Mouse (Mus musculus): ENCODE measurements around the gene Akap13. TPM values are rescaled to one million over a fixed set of nuclear protein-coding genes. Genes with fewer than 3 reads are reported as not detected.

Gene Akap13
- polyA plus RNA-seq, 1 experiment from 2014 or later = 25.8 TPM

- no peak for ATAC-seq (ENCODE audit: low FRiP score, low read depth)
- Histone ChIP-seq H3K27ac (no peak overlapping the region), H3K27me3 (replicated peaks) (no peaks in the 10 kb centered on the region), H3K4me3 (no peak overlapping the region), H3K9ac (no peak overlapping the region), H3K4me1 (no peaks in the 10 kb centered on the region), H3K36me3 (no peaks in the 10 kb centered on the region), H3K4me2 (replicated peaks) (no peak overlapping the region), H3K9me3 (no peaks in the 10 kb centered on the region)
- 92% methylated on average over 4 of the region's 4 CpGs for WGBS
Observed at GRCm38 (mm10) chr7:75500793-75501192, 45.5 kb downstream of the Akap13 start.

DNA sequence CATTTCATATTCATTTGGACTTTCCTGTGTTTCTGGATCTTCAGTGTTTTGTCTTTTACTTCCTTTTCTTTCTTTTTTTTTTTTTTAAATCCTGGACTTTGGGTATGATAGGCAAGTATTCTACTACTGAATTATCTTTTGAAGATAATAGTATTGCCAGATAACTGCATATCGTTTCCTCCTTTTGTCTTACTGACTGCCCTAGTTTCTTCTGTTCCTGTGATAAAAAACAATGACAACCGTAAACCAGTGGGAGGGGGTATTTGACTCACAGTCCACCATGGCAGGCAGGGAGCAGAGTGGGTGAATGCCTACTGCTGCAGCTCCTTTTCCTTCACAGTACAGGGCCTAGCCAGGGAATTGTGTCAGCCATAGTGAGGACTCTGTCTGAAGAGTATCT, 49.2 kb downstream of the Akap13 start:
- Histone ChIP-seq H3K4me2 (replicated peaks) (no peak overlapping the region), H3K9ac (no peak overlapping the region), H3K4me3 (no peak overlapping the region), H3K4me1 (no peaks in the 10 kb centered on the region), H3K27ac (no peak overlapping the region), H3K27me3 (replicated peaks) (no peaks in the 10 kb centered on the region), H3K9me3 (no peaks in the 10 kb centered on the region), H3K36me3 (no peaks in the 10 kb centered on the region)
- no peak for ATAC-seq (ENCODE audit: low FRiP score, low read depth)
- 24% methylated on average over 2 of the region's 2 CpGs for WGBS

- Histone ChIP-seq H3K36me3 (no peaks in the 10 kb centered on the region), H3K4me1 (no peaks in the 10 kb centered on the region), H3K4me3 (no peak overlapping the region), H3K27me3 (replicated peaks) (no peaks in the 10 kb centered on the region), H3K9ac (no peak overlapping the region), H3K27ac (no peak overlapping the region), H3K4me2 (replicated peaks) (no peak overlapping the region), H3K9me3 (no peaks in the 10 kb centered on the region)
- WGBS = 89% methylated on average over 4 of the region's 4 CpGs
- no peak for ATAC-seq (ENCODE audit: low FRiP score, low read depth)
Observed at GRCm38 (mm10) chr7:75506628-75507027, 51.3 kb downstream of the Akap13 start.

DNA sequence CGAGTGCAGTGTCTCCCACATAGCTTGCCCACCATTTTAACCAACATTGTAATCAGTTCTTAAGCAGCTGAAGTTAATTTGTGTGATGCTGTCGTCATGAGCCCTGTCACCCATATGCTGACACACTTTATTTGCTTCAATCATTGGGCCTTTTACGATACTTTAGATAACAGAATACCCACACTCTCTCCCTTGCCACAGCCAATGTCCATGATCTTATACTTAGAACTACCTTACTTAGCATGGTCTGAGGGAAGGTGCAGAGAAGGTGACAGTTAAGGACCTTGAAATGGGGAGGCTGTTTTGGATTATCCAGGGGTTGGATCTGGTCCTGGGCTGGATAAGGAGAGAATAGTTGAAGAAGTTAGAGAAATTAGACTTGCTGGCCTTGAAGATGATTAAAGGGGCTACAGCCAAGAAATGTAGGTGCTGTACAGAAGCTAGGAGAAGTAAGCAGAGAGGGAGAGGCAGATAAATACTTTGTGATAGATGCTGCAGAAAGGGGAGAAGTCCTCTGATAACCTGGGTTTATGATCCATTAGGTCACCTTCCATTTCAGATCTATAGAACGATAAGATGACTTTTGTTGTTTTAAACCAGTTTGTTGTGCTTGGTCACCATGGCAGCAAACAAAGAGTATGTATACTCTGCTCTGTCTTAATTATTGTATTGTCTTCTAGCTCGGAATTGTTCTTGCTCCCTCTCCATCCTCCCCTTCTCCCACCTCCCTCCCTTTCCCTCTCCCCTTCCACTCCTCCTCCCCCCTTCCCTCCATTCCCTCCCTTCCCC, 53.9 kb downstream of the Akap13 start:
- Histone ChIP-seq H3K9ac (no peak overlapping the region), H3K4me3 (no peak overlapping the region), H3K4me2 (replicated peaks) (no peak overlapping the region), H3K27me3 (replicated peaks) (no peaks in the 10 kb centered on the region), H3K27ac (no peak overlapping the region), H3K4me1 (no peaks in the 10 kb centered on the region), H3K9me3 (no peaks in the 10 kb centered on the region), H3K36me3 (no peaks in the 10 kb centered on the region)
- no peak for ATAC-seq (ENCODE audit: low FRiP score, low read depth)
- 62% methylated on average over 5 of the region's 5 CpGs for WGBS

DNA sequence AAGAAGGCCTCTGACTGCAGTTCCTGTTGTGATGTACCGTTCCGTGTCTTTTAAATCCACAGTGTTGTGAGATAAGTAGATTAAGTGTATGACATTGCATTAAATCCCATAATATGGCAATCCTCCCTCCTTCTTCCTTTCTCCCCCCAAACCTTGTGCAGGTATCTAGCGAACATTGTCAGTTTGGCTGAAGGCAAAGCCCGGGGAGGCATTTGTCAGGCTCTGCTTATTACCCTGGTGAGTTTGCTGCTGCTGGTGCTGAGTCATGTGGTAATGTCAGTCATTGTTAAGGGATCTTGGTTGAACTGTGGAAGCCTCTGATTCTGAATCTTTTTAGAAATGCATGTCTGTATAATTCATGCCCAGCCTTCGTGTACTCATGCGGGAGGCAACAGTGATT, 60.1 kb downstream of the Akap13 start:
- H3K9me3 ChIP-seq = no peaks in the 10 kb centered on the region
- H3K27me3 ChIP-seq (replicated peaks) = no peaks in the 10 kb centered on the region
- no peaks in the 10 kb centered on the region for H3K36me3 ChIP-seq
- no peak overlapping the region for H3K27ac ChIP-seq
- 85% methylated on average over 6 of the region's 6 CpGs for WGBS
- no peak overlapping the region for H3K9ac ChIP-seq
- no peak for ATAC-seq (ENCODE audit: low FRiP score, low read depth)
- H3K4me3 ChIP-seq = no peak overlapping the region
- H3K4me1 ChIP-seq = peaks cover 8% of the 10 kb centered on the region
- H3K4me2 ChIP-seq (replicated peaks) = no peak overlapping the region

GRCm38 (mm10) chr7:75516716-75517619, 61.6 kb downstream of the Akap13 start:
- Histone ChIP-seq H3K9ac (no peak overlapping the region), H3K36me3 (no peaks in the 10 kb centered on the region), H3K4me1 (peaks cover 13% of the 10 kb centered on the region), H3K9me3 (no peaks in the 10 kb centered on the region), H3K27me3 (replicated peaks) (no peaks in the 10 kb centered on the region), H3K4me2 (replicated peaks) (no peak overlapping the region), H3K27ac (no peak overlapping the region), H3K4me3 (no peak overlapping the region)
- WGBS = 89% methylated on average over 14 of the region's 14 CpGs
- ATAC-seq (ENCODE audit: low FRiP score, low read depth) = no peak

GRCm38 (mm10) chr7:75520531-75520930, 65.2 kb downstream of the Akap13 start:
- peaks cover 13% of the 10 kb centered on the region for H3K4me1 ChIP-seq

GRCm38 (mm10) chr7:75521199-75521598, 65.9 kb downstream of the Akap13 start:
- H3K27ac ChIP-seq = no peak overlapping the region
- H3K4me3 ChIP-seq = no peak overlapping the region
- H3K27me3 ChIP-seq (replicated peaks) = no peaks in the 10 kb centered on the region
- no peak overlapping the region for H3K4me2 ChIP-seq (replicated peaks)
- H3K9me3 ChIP-seq = no peaks in the 10 kb centered on the region
- H3K9ac ChIP-seq = no peak overlapping the region
- H3K4me1 ChIP-seq = peaks cover 13% of the 10 kb centered on the region
- no peak for ATAC-seq (ENCODE audit: low FRiP score, low read depth)
- 23% methylated on average over 3 of the region's 3 CpGs for WGBS
- H3K36me3 ChIP-seq = no peaks in the 10 kb centered on the region

More at GRCm38 (mm10) chr7:75520531-75520930, 65.2 kb downstream of the Akap13 start:
- Histone ChIP-seq H3K27me3 (replicated peaks) (no peaks in the 10 kb centered on the region), H3K9me3 (no peaks in the 10 kb centered on the region), H3K4me3 (no peak overlapping the region), H3K27ac (no peak overlapping the region), H3K9ac (no peak overlapping the region), H3K36me3 (no peaks in the 10 kb centered on the region), H3K4me2 (replicated peaks) (no peak overlapping the region)
- 49% methylated on average over 6 of the region's 6 CpGs for WGBS
- no peak for ATAC-seq (ENCODE audit: low FRiP score, low read depth)

- H3K36me3 ChIP-seq = no peaks in the 10 kb centered on the region
- no peaks in the 10 kb centered on the region for H3K9me3 ChIP-seq
- peaks cover 13% of the 10 kb centered on the region for H3K4me1 ChIP-seq
- no peak overlapping the region for H3K4me3 ChIP-seq
- H3K27me3 ChIP-seq (replicated peaks) = no peaks in the 10 kb centered on the region
- no peak overlapping the region for H3K27ac ChIP-seq
- no peak for ATAC-seq (ENCODE audit: low FRiP score, low read depth)
- H3K9ac ChIP-seq = no peak overlapping the region
- 86% methylated on average over 3 of the region's 3 CpGs for WGBS
- no peak overlapping the region for H3K4me2 ChIP-seq (replicated peaks)
Observed at GRCm38 (mm10) chr7:75522226-75522625, 66.9 kb downstream of the Akap13 start.

GRCm38 (mm10) chr7:75524789-75525569, 69.6 kb downstream of the Akap13 start:
- no peaks in the 10 kb centered on the region for H3K9me3 ChIP-seq
- H3K4me1 ChIP-seq = peaks cover 5% of the 10 kb centered on the region; the same call in 1 of the 2 replicates
- H3K36me3 ChIP-seq = no peaks in the 10 kb centered on the region
- no peak overlapping the region for H3K27ac ChIP-seq
- no peak overlapping the region for H3K9ac ChIP-seq
- no peaks in the 10 kb centered on the region for H3K27me3 ChIP-seq (replicated peaks)
- H3K4me2 ChIP-seq (replicated peaks) = no peak overlapping the region
- H3K4me3 ChIP-seq = no peak overlapping the region
- no peak for ATAC-seq (ENCODE audit: low FRiP score, low read depth)

- Histone ChIP-seq H3K4me3 (no peak overlapping the region), H3K4me2 (replicated peaks) (no peak overlapping the region), H3K27me3 (replicated peaks) (no peaks in the 10 kb centered on the region), H3K4me1 (peaks cover 5% of the 10 kb centered on the region; the same call in 1 of the 2 replicates), H3K27ac (no peak overlapping the region), H3K9me3 (no peaks in the 10 kb centered on the region), H3K36me3 (no peaks in the 10 kb centered on the region), H3K9ac (no peak overlapping the region)
- WGBS = 80% methylated on average over 4 of the region's 4 CpGs
- no peak for ATAC-seq (ENCODE audit: low FRiP score, low read depth)
Observed at GRCm38 (mm10) chr7:75525716-75526401, 70.5 kb downstream of the Akap13 start.
